Mouse (Mus musculus) forebrain, postnatal 0 days (tissue): ENCODE data around the gene Olfr139. TPM values are rescaled to one million over a fixed set of nuclear protein-coding genes. Genes with fewer than 3 reads are reported as not detected.

Source experiments
- ATAC-seq: fragments of 200-750 bp; cut with Nextera tagmentation; 2 replicates; pipeline ENCODE4 v1.8.0; 2017; ENCODE audit warnings: mild to moderate bottlenecking, moderate library complexity
- DNase-seq: peaks from one replicate; pipeline ENCODE4 v3.0.0-alpha.2; 2015
- H3K27ac ChIP-seq: fragments of 300-500 bp; sonication (generic); 2 replicates; pipeline ENCODE4 v1.5.1; 2014; ENCODE audit warnings: low read depth, mild to moderate bottlenecking, antibody characterized with exemption, low read length, moderate library complexity, mixed read lengths
- H3K27me3 ChIP-seq: fragments of 300-500 bp; sonication (generic); 2 replicates; pipeline ENCODE4 v1.6.1; 2014; ENCODE audit warnings: mild to moderate bottlenecking, low read length, mixed read lengths; ENCODE audit not compliant: insufficient read depth
- H3K36me3 ChIP-seq: fragments of 300-500 bp; sonication (generic); 2 replicates; pipeline ENCODE4 v1.6.1; 2014; ENCODE audit warnings: mild to moderate bottlenecking, moderate library complexity; ENCODE audit not compliant: insufficient read depth
- H3K4me1 ChIP-seq: fragments of 300-500 bp; sonication (generic); 2 replicates; pipeline ENCODE4 v1.6.1; 2014; ENCODE audit warnings: antibody characterized with exemption; ENCODE audit not compliant: insufficient read depth
- H3K4me2 ChIP-seq: fragments of 300-500 bp; sonication (generic); 2 replicates; pipeline ENCODE4 v1.6.1; 2014; ENCODE audit warnings: low read depth, mild to moderate bottlenecking, moderate library complexity
- H3K4me3 ChIP-seq: fragments of 300-500 bp; sonication (generic); 2 replicates; pipeline ENCODE4 v1.5.1; 2014; ENCODE audit warnings: low read depth, low read length, mixed read lengths
- H3K9ac ChIP-seq: fragments of 300-500 bp; sonication (generic); 2 replicates; pipeline ENCODE4 v1.6.1; 2014; ENCODE audit warnings: mild to moderate bottlenecking
- H3K9me3 ChIP-seq: fragments of 300-500 bp; sonication (generic); 2 replicates; pipeline ENCODE4 v1.6.1; 2016; ENCODE audit warnings: low read length
- CTCF ChIP-seq: sonication (generic); IDR thresholded peaks from 2 replicates; pipeline ENCODE4 v1.5.1; 2016; ENCODE audit warnings: antibody characterized with exemption, control low read depth, low read depth
- WGBS: fragments of 180-500 bp; shearing (Covaris S2); extraction: QIAGEN DNeasy Blood & Tissue Kit; methylation state at CpG from one replicate; pipeline ENCODE4 v1.1.7; 2014; 5-methylcytosine and 5-hydroxymethylcytosine counted together
- polyA plus RNA-seq: library from polyadenylated mRNA; unstranded; fragments of >200 nt; fragmentation: Nextera tagmentation; extraction: Ambion mirVana; gene quantifications from 2 replicates; pipeline ENCODE4 v1.2.1, GENCODE M21; 2015
- total RNA-seq: library from RNA; depleted of rRNA; stranded (reverse); fragments of >200 nt; gene quantifications from 2 replicates; pipeline ENCODE4 v1.2.3, GENCODE M21; 2014; rRNA removed

Gene Olfr139
- total RNA-seq (not detected in 2 replicates), polyA plus RNA-seq (not detected in 2 replicates)

- WGBS = 81% methylated on average over 2 of the region's 2 CpGs
- Histone ChIP-seq H3K9me3 (0 out of 2 replicates have a peak, but pooled peaks cover 6% of the 10 kb centered on the region), H3K4me3 (no peak within 1 kb of the TSS), H3K9ac (no peak within 1 kb of the TSS), H3K27ac (no peak within 1 kb of the TSS), H3K27me3 (no peaks in the 10 kb centered on the region), H3K4me2 (no peak within 1 kb of the TSS), H3K36me3 (no peaks in the 10 kb centered on the region), H3K4me1 (no peaks in the 10 kb centered on the region)
- DNase-seq = no peak
- no peak for TF ChIP-seq CTCF
- ATAC-seq = no peak
Observed at GRCm38 (mm10) chr11:74056451-74056850, at the start of gene Olfr139, which contains the start of gene Olfr399. Olfr139 (minus strand) TSS chr11:74056551. Olfr399 (minus strand) TSS chr11:74056615.

GRCm38 (mm10) chr11:74105066-74105465, 48.7 kb upstream of the Olfr139 start:
- ATAC-seq = no peak

GRCm38 (mm10) chr11:74101507-74101906, 45.2 kb upstream of the Olfr139 start:
- peaks cover 3% of the 10 kb centered on the region; the same call in 1 of the 2 replicates for H3K9me3 ChIP-seq
- WGBS = 41% methylated on average over 2 of the region's 2 CpGs
- H3K4me2 ChIP-seq = no peak overlapping the region
- no peaks in the 10 kb centered on the region for H3K4me1 ChIP-seq
- TF ChIP-seq CTCF = no peak
- no peaks in the 10 kb centered on the region for H3K36me3 ChIP-seq
- ATAC-seq = no peak
- no peaks in the 10 kb centered on the region for H3K27me3 ChIP-seq
- H3K4me3 ChIP-seq = no peak overlapping the region
- no peak overlapping the region for H3K27ac ChIP-seq
- no peak overlapping the region for H3K9ac ChIP-seq
- no peak for DNase-seq

More at GRCm38 (mm10) chr11:74105066-74105465, 48.7 kb upstream of the Olfr139 start:
- no peak for DNase-seq
- no peaks in the 10 kb centered on the region for H3K36me3 ChIP-seq
- no peak overlapping the region for H3K4me2 ChIP-seq
- H3K4me3 ChIP-seq = no peak overlapping the region
- H3K9ac ChIP-seq = no peak overlapping the region
- TF ChIP-seq CTCF = no peak
- whole genome bisulfite sequencing = 47% methylated on average over 5 of the region's 5 CpGs
- H3K9me3 ChIP-seq = peaks cover 8% of the 10 kb centered on the region; the same call in 1 of the 2 replicates
- H3K27me3 ChIP-seq = no peaks in the 10 kb centered on the region
- no peaks in the 10 kb centered on the region for H3K4me1 ChIP-seq
- no peak overlapping the region for H3K27ac ChIP-seq

- TF ChIP-seq CTCF = no peak
- no peak overlapping the region for H3K27ac ChIP-seq
- WGBS = 80% methylated on average over 2 of the region's 2 CpGs
Observed at GRCm38 (mm10) chr11:74100724-74101123, 44.4 kb upstream of the Olfr139 start.

GRCm38 (mm10) chr11:74069655-74070054, 13.3 kb upstream of the Olfr139 start, which contains the start of gene Zfp616:
Zfp616 (plus strand) TSS chr11:74069955.
- Histone ChIP-seq H3K9me3 (no peaks in the 10 kb centered on the region), H3K4me2 (no peak within 1 kb of the TSS), H3K27ac (no peak within 1 kb of the TSS), H3K4me1 (no peaks in the 10 kb centered on the region), H3K36me3 (no peaks in the 10 kb centered on the region), H3K27me3 (no peaks in the 10 kb centered on the region), H3K9ac (no peak within 1 kb of the TSS), H3K4me3 (no peak within 1 kb of the TSS)
- WGBS = 94% methylated on average over 1 of the region's 1 CpGs
- DNase-seq = no peak
- no peak for ATAC-seq
- TF ChIP-seq CTCF = no peak

More at GRCm38 (mm10) chr11:74100724-74101123, 44.4 kb upstream of the Olfr139 start:
- no peak overlapping the region for H3K4me2 ChIP-seq
- ATAC-seq = no peak
- peaks cover 3% of the 10 kb centered on the region; the same call in 1 of the 2 replicates for H3K9me3 ChIP-seq
- H3K9ac ChIP-seq = no peak overlapping the region
- no peak overlapping the region for H3K4me3 ChIP-seq
- H3K27me3 ChIP-seq = no peaks in the 10 kb centered on the region
- no peaks in the 10 kb centered on the region for H3K4me1 ChIP-seq
- no peak for DNase-seq
- H3K36me3 ChIP-seq = no peaks in the 10 kb centered on the region

GRCm38 (mm10) chr11:74051347-74051746, 5.0 kb downstream of the Olfr139 start:
- TF ChIP-seq CTCF = no peak
- Histone ChIP-seq H3K4me2 (no peak overlapping the region), H3K27ac (no peak overlapping the region), H3K9ac (no peak overlapping the region), H3K27me3 (no peaks in the 10 kb centered on the region), H3K36me3 (no peaks in the 10 kb centered on the region), H3K4me3 (no peak overlapping the region), H3K9me3 (0 out of 2 replicates have a peak, but pooled peaks cover 6% of the 10 kb centered on the region), H3K4me1 (no peaks in the 10 kb centered on the region)
- 70% methylated on average over 3 of the region's 3 CpGs for WGBS
- DNase-seq (no peak), ATAC-seq (no peak)

Other genes with a start within 250 kb of the Olfr139 start
- not detected in 2 replicates for gene Olfr392, start 239.5 kb downstream of the Olfr139 start, total RNA-seq
- not detected in 2 replicates for gene Olfr392, start 239.5 kb downstream of the Olfr139 start, polyA plus RNA-seq
- not detected in 2 replicates for gene Olfr393, start 205.1 kb downstream of the Olfr139 start, total RNA-seq
- not detected in 2 replicates for gene Olfr393, start 205.1 kb downstream of the Olfr139 start, polyA plus RNA-seq
- gene Olfr394, start 165.8 kb downstream of the Olfr139 start, total RNA-seq = not detected in 2 replicates
- gene Olfr394, start 165.8 kb downstream of the Olfr139 start, polyA plus RNA-seq = not detected in 2 replicates
- gene Olfr395, start 147.3 kb downstream of the Olfr139 start, total RNA-seq = not detected in 2 replicates
- not detected in 2 replicates for gene Olfr395, start 147.3 kb downstream of the Olfr139 start, polyA plus RNA-seq
- gene Olfr23, start 119.9 kb downstream of the Olfr139 start, total RNA-seq = not detected in 2 replicates
- gene Olfr23, start 119.9 kb downstream of the Olfr139 start, polyA plus RNA-seq = not detected in 2 replicates
- gene Olfr397, start 95.7 kb downstream of the Olfr139 start, total RNA-seq = not detected in 2 replicates
- not detected in 2 replicates for gene Olfr397, start 95.7 kb downstream of the Olfr139 start, polyA plus RNA-seq
- not detected in 2 replicates for gene Olfr398, start 66.1 kb downstream of the Olfr139 start, total RNA-seq
- gene Olfr398, start 66.1 kb downstream of the Olfr139 start, polyA plus RNA-seq = not detected in 2 replicates
- gene Olfr399, start 64 bp upstream of the Olfr139 start, total RNA-seq = not detected in 2 replicates
- gene Olfr399, start 64 bp upstream of the Olfr139 start, polyA plus RNA-seq = not detected in 2 replicates
- not detected in 2 replicates for gene Zfp616, start 13.4 kb upstream of the Olfr139 start, total RNA-seq
- not detected in 2 replicates for gene Zfp616, start 13.4 kb upstream of the Olfr139 start, polyA plus RNA-seq
- gene Olfr401, start 57.2 kb upstream of the Olfr139 start, total RNA-seq = not detected in 2 replicates
- not detected in 2 replicates for gene Olfr401, start 57.2 kb upstream of the Olfr139 start, polyA plus RNA-seq
- gene Olfr402, start 97.0 kb upstream of the Olfr139 start, total RNA-seq = not detected in 2 replicates
- gene Olfr402, start 97.0 kb upstream of the Olfr139 start, polyA plus RNA-seq = not detected in 2 replicates
- not detected in 2 replicates for gene Olfr403, start 129.7 kb upstream of the Olfr139 start, total RNA-seq
- not detected in 2 replicates for gene Olfr403, start 129.7 kb upstream of the Olfr139 start, polyA plus RNA-seq
- gene Olfr43, start 154.8 kb upstream of the Olfr139 start, total RNA-seq = not detected in 2 replicates
- gene Olfr43, start 154.8 kb upstream of the Olfr139 start, polyA plus RNA-seq = not detected in 2 replicates
- not detected in 2 replicates for gene Olfr406, start 203.3 kb upstream of the Olfr139 start, total RNA-seq
- not detected in 2 replicates for gene Olfr406, start 203.3 kb upstream of the Olfr139 start, polyA plus RNA-seq
- not detected in 2 replicates for gene Olfr59, start 227.2 kb upstream of the Olfr139 start, total RNA-seq
- gene Olfr59, start 227.2 kb upstream of the Olfr139 start, polyA plus RNA-seq = not detected in 2 replicates